Mouse (Mus musculus) forelimb bud, embryonic 11.5 days (tissue): ENCODE measurements at regions not wholly inside any gene's neighbourhood (a gene's known extent, or its start where the extent isn't known, plus 50 kb on each side); places are given as distances from the start of the nearest gene placed in this dataset.

Experiments
- DNase-seq: peaks from one replicate; pipeline ENCODE4 v3.0.0-alpha.2; 2012; ENCODE audit warnings: low read depth, low spot score

GRCm38 (mm10) chr3:150752787-150753186 is 684.9 kb upstream of the Adgrl4 start:
- DNase-seq = no peak

- DNase-seq = no peak
These were observed 677.8 kb upstream of the Adgrl4 start for GRCm38 (mm10) chr3:150759854-150760253.

- DNase-seq = no peak
These were observed 653.1 kb upstream of the Adgrl4 start for GRCm38 (mm10) chr3:150784576-150784975.

GRCm38 (mm10) chr3:150817807-150818206 is 619.9 kb upstream of the Adgrl4 start:
- no peak for DNase-seq

GRCm38 (mm10) chr3:150819369-150819768 is 618.3 kb upstream of the Adgrl4 start:
- DNase-seq = no peak

- no peak for DNase-seq
These were observed 617.6 kb upstream of the Adgrl4 start for GRCm38 (mm10) chr3:150820039-150820438.

GRCm38 (mm10) chr3:150846029-150846428 is 591.7 kb upstream of the Adgrl4 start:
- DNase-seq = no peak

GRCm38 (mm10) chr3:150852107-150852506 is 585.6 kb upstream of the Adgrl4 start:
- no peak for DNase-seq

GRCm38 (mm10) chr3:150896668-150897067 is 541.0 kb upstream of the Adgrl4 start:
- DNase-seq = no peak

GRCm38 (mm10) chr3:150910091-150910490 is 527.6 kb upstream of the Adgrl4 start:
- no peak for DNase-seq

- no peak for DNase-seq
These were observed 482.8 kb upstream of the Adgrl4 start for GRCm38 (mm10) chr3:150954897-150955296.

GRCm38 (mm10) chr3:150999652-151000051 is 438.0 kb upstream of the Adgrl4 start:
- no peak for DNase-seq

- peak; percentile 11 for DNase-seq
These were observed 437.5 kb upstream of the Adgrl4 start for GRCm38 (mm10) chr3:151000217-151000616.

GRCm38 (mm10) chr3:151001881-151002412 is 435.7 kb upstream of the Adgrl4 start:
- DNase-seq = peak; percentile 9

- DNase-seq = no peak
These were observed 434.2 kb upstream of the Adgrl4 start for GRCm38 (mm10) chr3:151003524-151003923.

GRCm38 (mm10) chr3:151003990-151004389 is 433.7 kb upstream of the Adgrl4 start:
- no peak for DNase-seq

- DNase-seq = no peak
These were observed 417.7 kb upstream of the Adgrl4 start for GRCm38 (mm10) chr3:151020014-151020413.

- no peak for DNase-seq
These were observed 380.2 kb upstream of the Adgrl4 start for GRCm38 (mm10) chr3:151057491-151057890.

GRCm38 (mm10) chr3:151072322-151072721 is 365.4 kb upstream of the Adgrl4 start:
- DNase-seq = no peak

GRCm38 (mm10) chr3:151116831-151117230 is 320.9 kb upstream of the Adgrl4 start:
- DNase-seq = no peak

- no peak for DNase-seq
These were observed 320.1 kb upstream of the Adgrl4 start for GRCm38 (mm10) chr3:151117583-151118041.

GRCm38 (mm10) chr3:151124131-151124530 is 313.6 kb upstream of the Adgrl4 start:
- peak; percentile 76 for DNase-seq

GRCm38 (mm10) chr3:151146889-151147288 is 290.8 kb upstream of the Adgrl4 start:
- no peak for DNase-seq

- DNase-seq = no peak
These were observed 284.3 kb upstream of the Adgrl4 start for GRCm38 (mm10) chr3:151153340-151153739.
